8 mouse cellular contexts compared by ENCODE assay signal in the genomic region with DNA sequence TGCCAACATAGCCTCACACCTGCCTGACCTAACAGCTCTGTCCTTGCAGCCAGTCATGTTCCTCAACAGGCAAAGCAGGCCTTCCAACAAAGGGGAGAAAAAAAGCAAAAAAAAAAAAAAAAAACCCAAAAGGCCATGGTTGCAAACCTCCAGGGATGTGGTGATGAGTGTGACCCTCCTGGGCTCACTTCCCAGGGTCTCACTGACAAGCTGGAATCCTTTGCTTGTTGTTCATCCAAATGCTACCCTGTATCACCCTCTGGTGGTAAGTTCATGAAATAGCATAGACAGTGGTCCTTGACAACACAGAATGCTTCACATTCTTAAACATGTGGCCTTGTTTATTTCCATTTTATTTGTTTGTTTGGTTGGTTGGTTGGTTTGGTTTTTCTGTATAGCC.
A peak's percentile ranks its signal among the peaks of the same experiment; 100 is the strongest.
DNase-seq lines count a peak whose midpoint lies in the region; ATAC-seq lines count a peak whose summit lies in the region.

No protein-coding gene starts in this region.

- no peak overlapping the region for H3K4me3 ChIP-seq in liver, embryonic 11.5 days (ENCODE audit: low read depth, low read length)
- no peak overlapping the region for H3K4me3 ChIP-seq in liver, embryonic 12.5 days
- H3K4me3 ChIP-seq in forebrain, embryonic 12.5 days (replicated peaks), result no peak overlapping the region
- no peak overlapping the region for H3K4me3 ChIP-seq in midbrain, embryonic 12.5 days

- no peaks in the 10 kb centered on the region for H3K9me3 ChIP-seq in liver, embryonic 11.5 days (ENCODE audit: control insufficient read depth, low read length)
- 0 out of 2 replicates have a peak, but pooled peaks cover 3% of the 10 kb centered on the region for H3K9me3 ChIP-seq in liver, embryonic 12.5 days (replicated peaks)
- H3K9me3 ChIP-seq in forebrain, embryonic 12.5 days, result no peaks in the 10 kb centered on the region
- H3K9me3 ChIP-seq in midbrain, embryonic 12.5 days, result no peaks in the 10 kb centered on the region

- no peak overlapping the region for H3K4me2 ChIP-seq in liver, embryonic 11.5 days
- H3K4me2 ChIP-seq in liver, embryonic 12.5 days, result no peak overlapping the region
- no peak overlapping the region for H3K4me2 ChIP-seq in forebrain, embryonic 12.5 days
- no peak overlapping the region for H3K4me2 ChIP-seq in midbrain, embryonic 12.5 days (replicated peaks)

- peak; percentile 16 for DNase-seq in cerebellum, adult 11 months
- DNase-seq in liver, embryonic 11.5 days (ENCODE audit: low spot score), result no peak
- DNase-seq in right cerebral cortex, postnatal 14 days, result no peak
- DNase-seq in spleen, postnatal 10 days (ENCODE audit: low spot score in 2 of 2), result no peak

- H3K4me1 ChIP-seq in liver, embryonic 11.5 days (replicated peaks; ENCODE audit: control insufficient read depth, insufficient read depth, low read length), result no peaks in the 10 kb centered on the region
- no peaks in the 10 kb centered on the region for H3K4me1 ChIP-seq in liver, embryonic 12.5 days
- no peaks in the 10 kb centered on the region for H3K4me1 ChIP-seq in forebrain, embryonic 12.5 days
- 0 out of 2 replicates have a peak, but pooled peaks cover 5% of the 10 kb centered on the region for H3K4me1 ChIP-seq in midbrain, embryonic 12.5 days

- no peak for ATAC-seq in cerebellum, adult (ENCODE audit: insufficient number of reproducible peaks, low FRiP score, low TSS enrichment)
- 0 out of 2 replicates have a peak, but pooled peaks have one; percentile 29 for ATAC-seq in liver, embryonic 11.5 days (replicated peaks; ENCODE audit: low FRiP score)
- ATAC-seq in liver, embryonic 12.5 days, result no peak
- peak; percentile 51; the same call in 1 of the 2 replicates for ATAC-seq in forebrain, embryonic 12.5 days (ENCODE audit: low FRiP score)
- ATAC-seq in midbrain, embryonic 12.5 days (ENCODE audit: low FRiP score, low read depth), result 0 out of 2 replicates have a peak, but pooled peaks have one; percentile 35

- no peak overlapping the region for H3K9ac ChIP-seq in liver, embryonic 11.5 days (ENCODE audit: low read depth, low read length)
- no peak overlapping the region for H3K9ac ChIP-seq in liver, embryonic 12.5 days
- no peak overlapping the region for H3K9ac ChIP-seq in forebrain, embryonic 12.5 days
- H3K9ac ChIP-seq in midbrain, embryonic 12.5 days (replicated peaks), result no peak overlapping the region

- H3K27ac ChIP-seq in liver, embryonic 11.5 days (ENCODE audit: low read depth, low read length), result no peak overlapping the region
- H3K27ac ChIP-seq in liver, embryonic 12.5 days, result no peak overlapping the region
- no peak overlapping the region for H3K27ac ChIP-seq in forebrain, embryonic 12.5 days
- H3K27ac ChIP-seq in midbrain, embryonic 12.5 days (replicated peaks), result no peak overlapping the region

- no peaks in the 10 kb centered on the region for H3K27me3 ChIP-seq in liver, embryonic 11.5 days (replicated peaks; ENCODE audit: control insufficient read depth, insufficient read depth, low read length)
- no peaks in the 10 kb centered on the region for H3K27me3 ChIP-seq in liver, embryonic 12.5 days (replicated peaks)
- H3K27me3 ChIP-seq in forebrain, embryonic 12.5 days, result no peaks in the 10 kb centered on the region
- H3K27me3 ChIP-seq in midbrain, embryonic 12.5 days, result 0 out of 2 replicates have a peak, but pooled peaks cover 10% of the 10 kb centered on the region

- no peaks in the 10 kb centered on the region for H3K36me3 ChIP-seq in liver, embryonic 11.5 days (ENCODE audit: control insufficient read depth, insufficient read depth, low read length)
- H3K36me3 ChIP-seq in liver, embryonic 12.5 days, result no peaks in the 10 kb centered on the region
- H3K36me3 ChIP-seq in forebrain, embryonic 12.5 days (replicated peaks), result no peaks in the 10 kb centered on the region
- H3K36me3 ChIP-seq in midbrain, embryonic 12.5 days, result no peaks in the 10 kb centered on the region

Comparison
In these comparisons a context has a peak if more than half of its experiments do, and no peak if none do; other contexts are left out.
1. ATAC-seq: peak in liver, embryonic 11.5 days (single experiment), forebrain, embryonic 12.5 days (single experiment) and midbrain, embryonic 12.5 days (single experiment); none in cerebellum, adult (single experiment) and liver, embryonic 12.5 days (single experiment).